Mouse (Mus musculus): Measurements from ENCODE around the gene Abca13.

GRCm38 (mm10) chr11:9439781-9440180, 248.0 kb downstream of the Abca13 start:
- TF ChIP-seq CTCF (IDR thresholded peaks at IDR 0.05; ENCODE audit: borderline replicate concordance, extremely low read depth, insufficient read depth, insufficient read length) (no peak), POLR2A (IDR thresholded peaks at IDR 0.05; ENCODE audit: borderline replicate concordance, extremely low read depth, insufficient read depth, insufficient read length, poor library complexity, severe bottlenecking) (no peak)

Measured in brain, embryonic 14.5 days (tissue).